In the genomic region with DNA sequence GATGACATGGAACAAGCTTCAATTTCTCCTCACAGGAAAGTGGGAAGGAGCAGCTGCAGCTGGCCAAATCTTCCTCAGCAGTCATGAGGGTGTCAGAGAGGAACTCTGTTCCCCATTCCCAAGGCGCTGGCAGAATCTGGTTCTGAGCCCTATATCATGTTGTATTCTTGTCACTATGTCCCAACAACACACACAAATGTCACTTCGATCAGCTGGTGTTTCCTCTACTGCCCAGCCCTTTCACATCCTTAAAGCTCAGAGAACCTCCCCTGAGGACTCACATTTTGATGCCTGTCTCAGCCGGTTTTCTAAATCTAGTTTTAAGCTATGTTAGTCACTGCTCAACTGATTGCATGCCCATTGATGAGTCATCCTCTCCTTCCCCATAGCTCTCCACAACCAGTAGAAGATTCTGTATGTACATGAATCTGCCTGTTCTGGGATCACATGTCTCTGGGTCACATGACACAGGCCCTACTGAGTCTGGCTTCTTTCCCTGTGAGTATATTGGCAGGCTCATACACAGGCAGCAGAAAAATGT, we compare ENCODE assay signal across 12 mouse cellular contexts. TPM values are rescaled to one million over a fixed set of nuclear protein-coding genes. Genes with fewer than 3 reads are reported as not detected.
DNase-seq lines count a peak whose midpoint lies in the region; ATAC-seq and TF ChIP-seq lines count a peak whose summit lies in the region.
"Had no signal": no experiment of that assay in that cellular context is flagged by ENCODE, and none has a peak within 500 bp of the region (broad histone marks: within the 10 kb centered on the region; RNA-seq: fewer than 3 reads in every experiment).

No protein-coding gene starts in this region.

- no peak overlapping the region for H3K4me3 ChIP-seq in liver, adult 2 months (ENCODE audit: insufficient read depth, low read depth, low read length)
- H3K4me3 ChIP-seq: midbrain, embryonic 12.5 days had no signal

- H3K27ac ChIP-seq in liver, adult 2 months (replicated peaks; ENCODE audit: insufficient read depth, low read depth, low read length) = no peak overlapping the region
- H3K27ac ChIP-seq: midbrain, embryonic 12.5 days had no signal

- H3K4me1 ChIP-seq in liver, adult 2 months (ENCODE audit: control insufficient read depth, insufficient read depth, low read length) = no peaks in the 10 kb centered on the region
- H3K4me1 ChIP-seq: midbrain, embryonic 12.5 days had no signal

- no peak for TF ChIP-seq CTCF in liver, adult 2 months (IDR thresholded peaks at IDR 0.05; ENCODE audit: low read depth, low read length)

- TF ChIP-seq POLR2A in liver, adult 2 months (IDR thresholded peaks at IDR 0.05; ENCODE audit: extremely low read depth, insufficient read depth, low read length) = no peak

- H3K36me3 ChIP-seq in liver, adult 2 months (ENCODE audit: control insufficient read depth, insufficient read depth, low read length) = no peaks in the 10 kb centered on the region
- H3K36me3 ChIP-seq: midbrain, embryonic 12.5 days had no signal

- 90% methylated on average over 3 of the region's 3 CpGs for WGBS in liver, adult 2 months

- H3K79me2 ChIP-seq in liver, adult 2 months (ENCODE audit: control insufficient read depth, insufficient read depth, low read length) = no peaks in the 10 kb centered on the region

- no peaks in the 10 kb centered on the region for H3K27me3 ChIP-seq in liver, adult 2 months (ENCODE audit: control insufficient read depth, insufficient read depth, low read length)
- H3K27me3 ChIP-seq: midbrain, embryonic 12.5 days had no signal

- peak; percentile 18 for DNase-seq in liver, adult 2 months (ENCODE audit: extremely low read depth, low read depth, low spot score)
- DNase-seq in liver (no peak), adipocyte (ENCODE audit: low spot score) (peak; percentile 70)
- peak; percentile 21 to 58 for DNase-seq in frontal cortex, adult 2 months (ENCODE audit: extremely low spot score in 1 of 2, low spot score in 1 of 2)
- DNase-seq in adrenal gland, adult 8-10 months = no peak
- no peak for DNase-seq in layer of hippocampus, adult 9-10 months (ENCODE audit: low spot score)
- DNase-seq: cerebellum, adult 11-12 months; thymus, postnatal 36 days had no signal

- peak; percentile 69 for ATAC-seq in megakaryocyte progenitor cell, adult 5-6 weeks (replicated peaks; ENCODE audit: poor library complexity)
- ATAC-seq: forebrain, embryonic 16.5 days had no signal

- H3K9ac ChIP-seq in liver, adult 2 months (ENCODE audit: low read depth, low read length) = no peak overlapping the region
- H3K9ac ChIP-seq: midbrain, embryonic 12.5 days had no signal

RNA-seq across cellular contexts. Expression of gene Serpina3f, which starts 28.2 kb away (rescaled TPM):
- total RNA-seq in liver, adult 2 months (2014; rRNA removed) = 2.9 TPM in 2 replicates
- polyA plus RNA-seq in liver, adult 2 months (2012; rRNA removed) = 0.67 and 2.2 TPM in 2 replicates
- 0.06 TPM in 1 of 2 replicates, not detected in the other for polyA plus RNA-seq in frontal cortex, adult 2 months (2012; rRNA removed)
- 1.7 and 2.1 TPM in 2 replicates for total RNA-seq in megakaryocyte progenitor cell, adult 5-6 weeks (2015)
- 1.2 and 1.4 TPM in 2 replicates for total RNA-seq in megakaryocyte progenitor cell, adult 5-6 weeks (2017)
- total RNA-seq in adrenal gland, adult 8-10 months (2022) = under 1 TPM in 3 of 4 experiments, not detected in 1; 0.35 to 0.78 (median 0.38) TPM
- total RNA-seq: left cerebral cortex, postnatal 10 days had no signal
- polyA plus RNA-seq: forebrain, embryonic 16.5 days had no signal

RNA-seq across cellular contexts. Expression of gene Serpina3c, which starts 32.4 kb away (rescaled TPM):
- 0.20 TPM in 1 of 2 replicates, not detected in the other for total RNA-seq in liver, adult 2 months (2014; rRNA removed)
- polyA plus RNA-seq in liver, adult 2 months (2012; rRNA removed) = not detected in 2 replicates
- 0.06 TPM in 1 of 2 replicates, not detected in the other for polyA plus RNA-seq in frontal cortex, adult 2 months (2012; rRNA removed)
- not detected in 2 replicates for total RNA-seq in megakaryocyte progenitor cell, adult 5-6 weeks (2015)
- not detected in 2 replicates for total RNA-seq in megakaryocyte progenitor cell, adult 5-6 weeks (2017)
- 10 to 100 TPM in 3 of 4 experiments, 1 to 10 TPM in 1; 8.3 to 18.3 (median 13.6) TPM for total RNA-seq in adrenal gland, adult 8-10 months (2022)
- total RNA-seq: left cerebral cortex, postnatal 10 days had no signal
- polyA plus RNA-seq: forebrain, embryonic 16.5 days; midbrain, embryonic 12.5 days had no signal

RNA-seq across cellular contexts. Expression of gene Serpina3g, which starts 49.9 kb away (rescaled TPM):
- 19.1 and 20.7 TPM in 2 replicates for total RNA-seq in liver, adult 2 months (2014; rRNA removed)
- polyA plus RNA-seq in liver, adult 2 months (2012; rRNA removed) = 3.8 and 9.7 TPM in 2 replicates
- 0.24 and 0.27 TPM in 2 replicates for polyA plus RNA-seq in frontal cortex, adult 2 months (2012; rRNA removed)
- 14.9 and 26.9 TPM in 2 replicates for total RNA-seq in megakaryocyte progenitor cell, adult 5-6 weeks (2015)
- total RNA-seq in megakaryocyte progenitor cell, adult 5-6 weeks (2017) = 17.9 and 22.6 TPM in 2 replicates
- total RNA-seq in adrenal gland, adult 8-10 months (2022) = 1 to 10 TPM; 3.0 to 9.9 (median 3.8) TPM
- polyA plus RNA-seq: forebrain, embryonic 16.5 days had no signal

RNA-seq across cellular contexts. Expression of gene Serpina3b, which starts 58.3 kb away (rescaled TPM):
- 0.09 TPM in 1 of 2 replicates, not detected in the other for total RNA-seq in liver, adult 2 months (2014; rRNA removed)
- polyA plus RNA-seq in liver, adult 2 months (2012; rRNA removed) = not detected in 2 replicates
- polyA plus RNA-seq in frontal cortex, adult 2 months (2012; rRNA removed) = not detected in 2 replicates
- total RNA-seq in megakaryocyte progenitor cell, adult 5-6 weeks (2015) = not detected in 2 replicates
- not detected in 2 replicates for total RNA-seq in megakaryocyte progenitor cell, adult 5-6 weeks (2017)
- total RNA-seq in adrenal gland, adult 8-10 months (2022) = under 1 TPM in 3 of 4 experiments, not detected in 1; 0.15 to 0.40 (median 0.20) TPM
- total RNA-seq: left cerebral cortex, postnatal 10 days had no signal
- polyA plus RNA-seq: midbrain, embryonic 12.5 days had no signal

Comparison
In these comparisons a context has a peak if more than half of its experiments do, and no peak if none do; other contexts are left out.
1. DNase-seq: peak in liver, adult 2 months (single experiment), adipocyte (single experiment) and frontal cortex, adult 2 months (2 of 2); none in liver (single experiment), adrenal gland, adult 8-10 months (single experiment) and layer of hippocampus, adult 9-10 months (single experiment).